Mouse (Mus musculus) left cerebral cortex, adult 11 months (tissue): ENCODE measurements around the gene A4galt.
A peak's percentile ranks its signal among the peaks of the same experiment; 100 is the strongest.
"Not testable (repeated sequence)": the region's sequence is repeated elsewhere in the genome, so short reads cannot be mapped to it uniquely, and the experiment has no call there.

Experiments
- DNase-seq: peaks from one replicate; pipeline ENCODE4 v3.0.0; 2022; ENCODE audit warnings: low spot score

Gene A4galt

DNA sequence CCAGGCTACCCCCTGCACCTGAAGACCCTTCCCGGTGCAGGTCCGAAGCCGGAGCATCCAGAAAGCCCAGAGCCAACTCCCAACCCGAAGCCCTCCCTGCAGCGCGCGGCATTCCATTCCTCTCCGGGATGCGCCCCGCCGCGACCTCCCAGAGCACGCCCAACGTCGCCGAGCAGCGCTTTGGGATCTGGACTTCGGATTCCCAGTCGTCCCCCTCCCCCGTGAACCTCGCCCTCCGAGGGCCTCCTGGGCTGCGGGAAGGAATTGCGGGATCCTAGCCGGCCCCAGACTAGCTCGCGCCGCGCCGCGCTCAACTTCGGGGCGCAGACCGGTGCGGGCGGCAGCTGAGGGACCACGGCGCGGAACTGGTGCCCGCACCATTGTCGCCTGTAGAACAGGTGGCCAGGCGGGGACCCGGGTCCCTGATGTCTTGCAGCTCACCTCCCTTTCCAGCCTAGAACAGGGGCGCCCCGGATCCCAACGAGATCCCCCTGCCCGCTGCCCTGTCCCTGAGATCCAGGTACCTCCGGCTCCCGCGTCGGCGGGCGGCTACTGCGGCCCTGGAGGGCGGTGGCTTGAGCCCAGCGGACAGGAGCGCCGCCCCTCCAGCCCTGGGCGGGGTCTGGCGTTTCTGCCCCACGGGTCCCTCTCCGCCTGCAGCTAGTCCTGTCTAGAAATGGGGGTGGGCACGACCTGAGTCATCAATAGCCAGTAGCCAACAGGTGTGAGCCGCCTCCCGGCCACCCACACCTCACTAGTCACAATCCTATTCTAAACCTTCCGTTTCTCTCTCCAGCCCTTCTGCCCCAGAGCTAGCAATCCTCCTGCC is at the start of gene A4galt:
Gene A4galt (minus strand): TSS at position 599 of the 829 bp plus-strand sequence.
- DNase-seq: no peak

DNA sequence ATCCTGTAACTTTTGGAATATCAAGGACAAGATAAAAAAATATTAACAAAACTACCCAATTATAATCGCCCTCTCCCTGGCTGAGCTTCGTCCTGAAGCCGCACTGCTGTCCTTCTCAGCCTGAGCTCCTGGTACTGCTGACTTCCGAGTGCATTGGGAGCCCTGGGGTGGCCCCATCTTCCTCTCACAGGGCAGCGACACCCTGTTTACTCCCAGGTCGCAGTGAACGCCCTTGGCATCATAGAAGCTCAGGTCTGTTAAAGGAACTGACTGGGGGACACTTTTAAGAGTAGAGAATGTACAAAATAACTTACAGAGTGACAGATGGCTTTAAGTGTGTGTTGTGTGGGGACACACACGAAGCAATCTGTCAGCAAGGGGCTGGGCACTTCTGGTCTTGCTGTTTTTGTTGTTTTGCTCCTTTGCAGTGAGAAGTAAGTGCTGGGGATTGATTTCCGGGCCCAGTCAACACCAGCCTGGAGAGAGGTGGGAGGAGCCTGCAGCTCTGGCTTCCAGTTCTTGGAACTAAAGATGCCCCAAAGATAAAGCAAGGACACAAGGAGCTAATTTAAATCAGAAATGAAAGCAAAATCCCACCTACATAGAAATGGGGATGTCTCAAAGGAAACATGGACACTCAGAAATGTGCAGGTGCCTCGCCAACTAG is 48.5 kb upstream of the A4galt start:
- no peak for DNase-seq

DNA sequence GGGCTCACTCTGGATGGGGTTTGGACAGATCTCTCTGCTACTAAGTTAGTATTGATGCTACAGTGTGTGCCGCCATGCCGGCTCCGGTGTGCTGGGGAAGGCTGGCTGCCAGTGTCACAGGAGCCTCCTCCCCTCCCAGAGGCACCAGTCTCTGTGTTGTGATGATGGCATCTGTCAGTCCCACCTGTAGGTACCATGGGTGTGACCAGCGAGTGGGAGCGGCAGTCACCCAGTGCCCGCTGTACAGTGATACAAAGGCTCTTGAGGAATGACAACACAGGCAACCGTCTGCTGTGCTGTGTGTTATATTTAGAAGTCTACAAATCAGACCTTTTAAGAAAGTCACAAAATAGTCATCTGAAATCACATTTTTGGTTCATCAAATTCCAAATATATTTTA is 47.9 kb upstream of the A4galt start:
- DNase-seq: no peak

DNA sequence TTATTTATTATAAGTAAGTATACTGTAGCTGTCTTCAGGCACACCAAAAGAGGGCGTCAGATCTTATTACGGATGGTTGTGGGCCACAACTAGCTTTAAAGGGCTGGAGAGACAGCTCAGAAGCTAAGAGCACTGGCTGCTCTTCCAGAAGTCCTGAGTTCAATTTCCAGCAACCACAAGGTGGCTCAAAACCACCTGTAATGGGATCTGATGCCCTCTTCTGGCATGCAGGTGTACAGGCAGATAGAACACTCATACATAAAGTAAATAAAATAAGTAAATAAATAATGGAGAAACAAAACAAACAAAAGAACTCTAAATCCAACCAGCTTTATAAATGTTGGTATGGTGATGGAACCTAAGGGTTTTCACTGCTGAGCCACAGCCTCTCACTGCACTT is 47.2 kb upstream of the A4galt start:
- no peak for DNase-seq

DNA sequence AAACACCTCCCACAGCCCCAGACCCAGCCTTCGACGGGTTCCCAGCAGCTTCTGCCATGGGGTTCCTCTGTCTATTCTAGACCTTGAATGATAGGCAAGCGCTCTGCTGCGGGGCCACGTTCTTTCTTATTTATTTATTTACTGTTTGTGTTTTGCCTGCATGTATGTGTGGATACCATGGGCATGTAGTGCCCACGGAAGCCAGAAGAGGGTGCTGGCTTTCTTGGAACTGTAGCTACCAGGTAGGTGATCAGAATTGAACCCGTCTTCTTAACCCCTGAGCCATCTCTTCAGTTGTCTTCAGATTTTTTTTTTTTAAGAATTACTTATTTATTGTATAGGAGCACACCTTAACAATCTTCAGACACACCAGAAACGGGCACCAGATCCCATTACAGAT is 46.7 kb upstream of the A4galt start:
- no peak for DNase-seq

DNA sequence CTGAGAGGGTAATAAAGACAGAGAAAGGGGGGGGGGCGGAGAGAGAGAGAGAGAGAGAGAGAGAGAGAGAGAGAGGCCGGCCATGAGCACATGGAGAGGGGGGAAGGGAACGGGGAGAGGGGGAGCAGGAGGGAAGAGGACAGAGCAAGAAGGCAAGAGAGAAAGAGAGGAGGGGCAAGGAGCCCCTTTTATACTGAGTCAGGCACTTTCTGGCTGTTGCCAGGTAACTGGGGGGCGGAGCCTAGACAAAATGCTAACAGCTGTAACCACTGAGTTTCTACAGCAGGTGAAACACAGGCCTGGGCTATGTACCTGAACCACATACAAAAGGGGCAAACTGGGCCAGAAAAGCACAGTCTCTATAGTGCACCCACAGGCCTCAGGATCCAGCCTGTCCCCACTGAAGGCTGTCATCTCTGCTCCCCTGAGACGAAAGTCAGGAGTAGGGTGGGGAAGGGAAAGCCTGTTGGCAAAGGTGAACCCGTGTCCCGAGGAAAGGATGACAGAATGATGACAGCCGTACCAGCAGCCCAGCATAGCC is 45.3 kb upstream of the A4galt start:
- no peak for DNase-seq

DNA sequence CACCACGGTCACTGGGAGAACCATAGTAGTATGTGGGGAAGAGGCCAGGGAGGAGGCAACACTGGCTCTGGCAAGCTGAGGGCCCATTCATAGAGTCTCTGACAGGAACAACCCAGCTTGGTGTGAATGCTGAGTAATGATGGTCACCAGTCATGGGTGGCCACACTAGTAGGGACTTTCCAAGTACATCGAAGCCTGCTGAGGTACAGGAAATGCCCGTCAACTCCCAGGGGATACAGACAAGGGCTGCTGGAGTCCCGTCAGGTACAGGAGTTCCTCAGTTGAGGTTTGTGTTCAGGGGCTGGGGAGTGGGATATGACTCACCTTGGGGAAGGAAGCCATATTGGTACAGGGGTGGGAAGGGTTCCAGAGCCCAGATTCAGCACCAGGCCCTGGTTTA is 44.5 kb upstream of the A4galt start:
- DNase-seq: no peak

DNA sequence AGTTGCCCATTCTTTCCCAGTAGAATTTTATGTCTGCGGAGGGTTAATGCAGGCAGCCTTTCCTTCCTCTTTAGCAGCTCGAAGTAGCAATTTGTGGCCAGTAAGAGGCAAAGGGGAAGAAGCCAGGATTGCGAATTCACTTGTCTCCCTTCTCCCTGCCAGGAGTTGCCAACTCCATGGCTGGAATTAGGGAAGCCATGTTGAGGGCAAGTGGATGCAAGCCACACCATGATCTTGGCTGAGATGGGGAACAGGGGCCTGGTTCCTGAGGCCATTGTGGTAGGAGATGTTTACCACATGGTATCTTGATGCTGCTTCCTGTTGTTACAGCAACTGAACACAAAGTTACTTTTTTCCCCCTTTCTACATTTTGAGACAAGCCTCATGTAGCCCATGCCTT is 43.4 kb upstream of the A4galt start:
- no peak for DNase-seq

DNA sequence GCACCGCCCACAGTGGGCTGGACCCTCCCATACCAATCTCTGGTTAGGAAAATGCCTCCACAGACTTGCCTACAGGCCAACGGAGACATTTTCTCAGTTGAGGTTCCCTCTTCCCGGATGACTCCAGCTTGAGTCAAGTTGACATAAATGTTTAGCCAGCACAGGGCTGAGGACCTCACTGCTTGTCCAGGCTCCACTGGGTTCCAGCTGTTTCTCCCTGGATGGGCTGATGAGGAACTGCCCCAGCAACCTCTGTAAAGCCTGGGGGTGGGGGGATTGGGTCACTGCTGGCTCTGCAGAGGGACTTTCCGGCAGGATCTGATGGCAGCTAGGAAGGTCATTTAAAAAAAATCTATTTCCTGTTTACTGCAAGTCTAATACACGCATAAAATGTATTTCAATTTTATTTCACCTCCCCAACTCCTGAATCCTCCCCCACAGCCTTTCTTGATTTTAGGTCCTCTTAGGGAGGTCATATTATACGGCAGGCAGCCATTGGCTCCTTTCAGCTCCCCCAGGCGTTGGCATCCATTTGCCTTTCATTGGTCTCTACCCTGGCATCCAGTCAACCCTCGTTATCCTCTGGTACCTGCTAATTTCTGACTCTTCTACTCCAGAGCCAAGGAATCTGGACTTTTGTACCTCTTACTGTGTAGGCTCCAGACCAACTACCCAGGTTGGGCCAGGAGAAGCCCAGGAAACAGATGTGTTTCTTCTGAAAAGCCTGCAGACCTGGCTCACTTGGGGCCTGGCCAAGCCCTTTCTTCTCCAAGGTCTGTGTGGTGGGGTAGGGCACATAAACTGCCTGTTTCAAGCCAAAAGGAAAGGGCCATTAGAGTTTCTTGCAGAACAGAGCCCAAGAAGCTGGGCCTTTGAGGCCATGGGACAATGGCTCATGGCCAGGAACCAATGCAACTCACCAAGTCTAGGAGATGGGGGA is 42.4 kb upstream of the A4galt start:
- DNase-seq: no peak

DNA sequence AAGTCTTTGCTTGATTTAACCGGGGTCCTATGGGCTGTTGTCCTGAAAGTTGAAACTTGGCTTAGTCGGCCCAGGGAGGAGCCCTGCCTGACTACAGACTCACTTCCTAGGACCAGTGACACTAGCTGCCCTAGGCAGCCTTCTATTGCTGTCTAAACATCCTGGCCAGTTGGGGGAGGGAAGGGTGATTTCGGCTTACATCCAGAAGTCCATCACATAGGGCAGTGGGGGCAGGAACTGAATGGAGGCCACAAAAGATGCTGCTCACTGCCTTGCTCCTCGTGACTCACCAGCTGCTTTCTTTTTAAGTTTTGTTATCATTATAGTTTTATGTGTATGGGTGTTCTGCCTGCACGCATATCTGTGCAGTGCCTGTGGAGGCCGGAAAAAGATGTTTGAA is 41.6 kb upstream of the A4galt start:
- no peak for DNase-seq

DNA sequence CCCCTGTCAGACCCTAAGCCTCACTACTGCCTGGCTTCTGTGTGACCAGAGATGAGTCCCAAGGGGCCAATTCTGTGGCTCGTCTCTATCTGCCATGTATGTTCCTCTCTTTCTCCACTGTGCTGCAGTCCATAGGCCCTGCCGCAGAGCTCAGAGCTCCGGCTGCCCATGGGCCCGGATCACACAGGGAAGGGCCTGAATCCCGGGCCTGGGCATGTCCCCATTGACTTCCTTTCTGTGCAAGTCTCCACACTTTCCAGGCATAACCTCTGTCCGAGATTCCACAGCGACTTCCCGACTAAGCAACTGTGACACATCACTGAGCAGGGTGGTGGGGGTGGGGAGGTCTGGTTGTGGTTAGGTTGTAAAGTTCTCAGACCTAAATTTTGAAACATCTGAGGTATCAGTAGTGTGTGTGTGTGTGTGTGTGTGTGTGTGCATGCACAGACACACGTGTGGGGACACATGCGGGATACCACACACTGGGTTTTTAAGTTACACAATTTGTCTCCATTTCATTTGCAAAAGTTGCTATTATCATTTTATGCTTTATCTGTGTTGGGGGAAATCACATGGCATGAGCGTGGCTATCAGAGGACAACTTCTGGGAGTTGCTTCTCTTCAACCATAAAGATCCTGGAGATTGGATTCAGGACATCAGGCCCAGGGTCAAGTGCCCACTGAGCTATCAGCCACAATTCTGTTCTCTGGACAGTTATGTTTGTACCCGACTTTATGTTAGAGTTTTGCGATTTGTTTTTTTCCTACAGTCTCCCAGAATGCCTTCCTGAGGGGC is 40.9 kb upstream of the A4galt start:
- DNase-seq: no peak

DNA sequence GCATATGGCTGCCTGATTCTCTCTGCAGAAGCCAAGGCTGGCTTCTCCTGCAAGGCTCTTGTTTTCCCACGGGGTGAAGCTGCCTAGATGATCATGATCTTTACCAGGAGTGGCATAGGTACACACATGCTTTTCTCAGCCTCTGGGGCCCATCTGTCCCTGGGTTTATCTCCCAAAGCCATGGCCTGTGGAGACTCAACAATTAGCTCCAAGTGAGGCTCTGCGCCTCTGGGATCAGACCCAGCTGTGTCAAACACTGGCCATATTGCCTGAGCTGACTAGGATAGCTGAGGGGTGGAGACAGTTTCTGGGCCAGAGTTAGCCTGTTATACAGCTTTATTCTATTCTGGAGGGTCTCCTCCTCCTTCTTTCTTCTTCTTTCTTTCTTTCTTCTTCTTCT is 39.3 kb upstream of the A4galt start:
- no peak for DNase-seq

DNA sequence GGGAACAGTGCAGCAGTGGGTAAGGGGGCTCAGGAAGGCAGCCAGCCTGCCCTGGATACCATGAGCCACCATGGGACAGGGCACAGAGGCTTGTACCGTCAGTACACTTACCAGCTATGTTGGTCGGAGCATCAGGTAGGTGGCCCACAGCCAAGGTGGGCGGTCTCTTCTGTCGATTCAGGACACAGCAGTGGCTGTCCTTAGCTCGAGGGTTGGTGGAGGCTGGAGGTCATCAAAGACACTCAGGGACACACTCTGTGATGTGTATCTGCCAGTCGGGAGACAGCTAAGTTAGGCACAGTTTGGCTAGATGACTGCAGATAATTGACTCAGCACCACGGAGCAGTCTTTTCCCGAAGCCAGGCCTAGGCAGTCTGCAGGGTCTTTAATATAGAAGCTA is 33.3 kb upstream of the A4galt start:
- no peak for DNase-seq

DNA sequence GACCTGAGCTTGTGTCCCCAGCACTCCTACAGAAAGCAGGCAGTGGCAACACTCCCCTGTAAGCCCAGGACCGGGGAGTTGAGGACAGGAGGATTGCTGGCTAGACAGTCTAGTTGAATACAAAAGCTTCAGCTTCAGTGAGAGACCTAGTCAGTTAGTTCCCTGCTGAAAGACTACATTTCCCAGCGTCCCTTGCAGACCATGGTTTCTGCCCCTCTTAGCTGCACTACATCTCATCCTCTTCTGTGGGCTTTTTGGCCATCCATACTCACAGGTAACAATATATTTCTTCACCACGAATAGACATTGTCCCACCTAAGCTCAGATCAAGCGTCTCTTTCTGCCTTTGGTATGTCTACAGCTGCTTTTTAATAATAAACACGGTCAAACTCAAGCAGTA is 30.8 kb upstream of the A4galt start:
- DNase-seq: no peak

DNA sequence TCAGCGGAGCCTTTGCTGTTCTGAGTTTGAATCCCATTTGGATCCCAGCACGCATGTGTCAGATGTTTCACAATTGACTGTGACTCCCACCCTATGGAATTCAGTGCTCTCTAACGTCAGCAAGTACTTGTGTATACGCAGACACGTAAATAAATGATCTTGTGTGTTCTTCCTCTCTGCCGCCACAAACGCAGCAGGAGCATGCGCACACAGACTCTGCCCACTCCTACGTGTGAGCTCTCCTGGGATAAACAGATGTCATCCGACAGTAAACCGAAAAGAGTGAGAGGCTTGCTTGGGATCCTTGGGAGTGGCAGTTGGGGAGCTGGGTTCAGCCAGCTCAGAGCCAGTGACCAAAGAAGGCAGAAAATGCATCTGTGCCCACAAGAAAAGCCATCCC is 29.7 kb upstream of the A4galt start:
- no peak for DNase-seq

DNA sequence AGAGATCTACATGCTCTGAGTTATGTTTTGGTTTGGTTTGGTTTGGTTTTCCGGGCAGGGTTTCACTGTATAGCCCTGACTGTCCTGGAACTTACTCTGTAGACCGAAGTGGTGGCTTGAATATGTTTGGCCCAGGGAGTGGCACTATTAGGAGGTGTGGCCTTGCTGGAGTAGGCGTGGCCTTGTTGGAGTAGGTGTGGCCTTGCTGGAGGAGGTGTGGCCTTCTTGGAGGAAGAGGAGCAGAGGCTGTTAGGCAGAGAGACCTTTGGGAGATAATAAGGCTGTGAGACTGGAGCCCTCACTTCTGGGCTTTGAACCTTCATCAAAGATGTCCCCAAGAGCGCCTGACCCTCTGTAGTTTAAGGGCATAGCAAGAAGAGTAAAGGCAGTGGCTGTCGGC is 27.0 kb upstream of the A4galt start:
- no peak for DNase-seq

DNA sequence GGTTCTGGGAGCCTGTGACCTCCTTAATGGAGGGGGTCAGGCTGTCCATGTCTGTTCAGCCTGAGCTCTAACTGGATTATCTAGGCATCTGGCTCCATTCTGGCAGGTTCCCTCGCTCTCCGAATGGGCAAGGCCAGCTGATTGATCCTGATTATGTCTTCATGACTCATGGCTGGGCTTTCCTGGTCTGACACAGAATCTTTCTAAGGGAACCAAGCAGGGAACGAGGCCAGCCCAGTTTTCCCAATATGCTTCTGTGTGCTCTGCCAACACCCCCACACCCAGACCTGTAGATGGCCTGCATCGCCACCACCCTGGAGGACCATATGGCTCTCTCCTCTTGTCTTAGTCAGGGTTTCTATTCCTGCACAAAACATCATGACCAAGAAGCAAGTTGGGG is 25.9 kb upstream of the A4galt start:
- DNase-seq: peak; percentile 23

DNA sequence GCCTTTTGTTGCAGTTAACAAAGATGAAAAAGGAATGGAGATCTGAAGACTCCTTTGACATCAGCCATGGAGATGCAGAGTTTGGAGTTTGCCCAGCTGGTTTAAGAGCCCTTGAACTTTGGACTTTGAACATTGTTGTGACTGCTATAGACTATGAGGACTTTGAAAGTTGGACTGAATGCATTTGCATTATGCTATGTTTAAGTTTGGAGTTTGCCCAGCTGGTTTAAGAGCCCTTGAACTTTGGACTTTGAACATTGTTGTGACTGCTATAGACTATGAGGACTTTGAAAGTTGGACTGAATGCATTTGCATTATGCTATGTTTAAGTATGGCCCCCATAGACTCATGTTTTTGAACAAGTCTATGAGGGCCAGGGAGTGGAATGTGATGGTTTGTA is 22.7 kb upstream of the A4galt start:
- DNase-seq: not testable (repeated sequence)

DNA sequence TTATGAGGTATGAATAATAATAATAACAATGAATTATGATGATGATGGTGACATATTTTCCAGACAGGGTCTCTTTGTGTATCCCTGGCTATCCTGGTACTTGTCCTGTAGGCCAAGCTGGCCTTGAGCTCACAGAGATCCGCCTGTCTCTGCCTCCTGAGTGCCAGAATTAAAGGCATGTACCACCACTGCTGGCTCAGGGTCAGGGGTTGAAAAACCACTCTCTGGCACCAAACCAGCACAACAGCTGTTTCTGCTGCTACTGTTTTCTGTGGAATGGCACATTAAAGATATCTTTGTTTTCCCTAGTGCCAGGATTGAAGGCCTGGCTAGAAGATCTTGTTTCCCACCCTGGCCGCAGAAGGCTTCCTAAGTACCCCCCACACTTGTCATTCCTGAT is 21.4 kb upstream of the A4galt start:
- no peak for DNase-seq

DNA sequence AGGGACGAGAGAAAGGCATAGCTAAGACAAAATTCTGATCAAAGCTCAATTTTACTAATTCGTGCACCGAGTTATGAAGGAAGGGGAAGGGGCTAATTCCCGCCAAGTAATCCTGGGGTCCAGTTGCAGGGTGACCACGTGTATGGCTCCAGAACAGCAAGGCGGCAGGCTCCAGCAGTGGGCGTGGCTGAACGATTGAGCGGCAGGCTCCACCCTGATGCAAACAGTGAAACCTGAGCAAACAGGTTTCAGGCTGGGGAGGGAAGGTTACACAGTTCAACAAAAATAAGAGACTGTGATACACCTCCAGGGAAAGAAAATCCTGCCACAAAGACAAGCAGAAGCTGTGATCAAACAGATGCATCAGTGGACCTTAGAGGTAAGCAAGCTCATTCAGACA is 19.6 kb upstream of the A4galt start:
- not testable (repeated sequence) for DNase-seq

DNA sequence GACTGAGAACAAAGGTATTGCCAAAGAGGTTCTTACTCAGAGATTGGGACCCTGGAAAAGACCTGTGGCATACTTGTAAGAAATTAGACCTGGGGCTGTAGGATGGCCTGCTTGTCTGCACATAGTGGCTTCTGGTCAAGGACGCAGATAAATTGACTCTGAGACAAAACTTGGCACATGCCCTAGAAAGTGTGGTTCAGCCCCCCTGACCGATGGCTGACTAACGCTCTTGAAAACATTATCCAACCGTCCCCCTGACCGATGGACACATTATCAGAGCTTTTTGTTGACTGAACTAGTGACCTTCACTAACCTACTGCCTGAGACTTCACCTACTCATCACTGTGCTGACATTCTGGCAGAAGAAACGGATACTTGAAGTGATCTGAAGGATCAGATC is 18.4 kb upstream of the A4galt start:
- DNase-seq: not testable (repeated sequence)

DNA sequence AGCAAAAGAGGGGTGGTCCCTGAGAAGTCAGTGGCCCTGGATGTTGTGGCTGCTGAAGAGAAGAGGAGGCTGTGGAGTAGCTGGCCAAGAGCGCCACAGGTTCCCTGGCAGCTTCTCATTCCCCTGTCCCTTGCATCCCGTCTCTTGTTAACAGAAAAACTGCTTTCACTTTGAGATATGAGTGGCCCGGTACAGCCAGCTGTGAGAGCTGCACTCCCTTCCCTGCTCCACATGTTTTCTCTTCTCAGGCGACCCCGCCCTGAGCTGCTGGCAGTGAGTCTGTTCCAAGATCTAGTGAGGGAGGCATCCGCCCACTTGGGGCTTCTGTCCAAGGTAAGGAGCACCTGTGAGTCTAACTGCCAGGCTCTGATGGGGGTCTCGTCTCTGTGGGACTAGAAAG is 16.9 kb upstream of the A4galt start:
- not testable (repeated sequence) for DNase-seq
